Mouse (Mus musculus) retina, postnatal 7 days (tissue): ENCODE measurements around the gene Rmdn3.

Experiments
- DNase-seq: peaks from one replicate; pipeline ENCODE4 v3.0.0-alpha.2; 2012; ENCODE audit warnings: low read depth, low spot score

Gene Rmdn3

GRCm38 (mm10) chr2:119156681-119157572 lies at the start of gene Rmdn3:
Gene Rmdn3, minus strand, starts transcription at chr2:119157034.
- DNase-seq = peak; percentile 93

DNA sequence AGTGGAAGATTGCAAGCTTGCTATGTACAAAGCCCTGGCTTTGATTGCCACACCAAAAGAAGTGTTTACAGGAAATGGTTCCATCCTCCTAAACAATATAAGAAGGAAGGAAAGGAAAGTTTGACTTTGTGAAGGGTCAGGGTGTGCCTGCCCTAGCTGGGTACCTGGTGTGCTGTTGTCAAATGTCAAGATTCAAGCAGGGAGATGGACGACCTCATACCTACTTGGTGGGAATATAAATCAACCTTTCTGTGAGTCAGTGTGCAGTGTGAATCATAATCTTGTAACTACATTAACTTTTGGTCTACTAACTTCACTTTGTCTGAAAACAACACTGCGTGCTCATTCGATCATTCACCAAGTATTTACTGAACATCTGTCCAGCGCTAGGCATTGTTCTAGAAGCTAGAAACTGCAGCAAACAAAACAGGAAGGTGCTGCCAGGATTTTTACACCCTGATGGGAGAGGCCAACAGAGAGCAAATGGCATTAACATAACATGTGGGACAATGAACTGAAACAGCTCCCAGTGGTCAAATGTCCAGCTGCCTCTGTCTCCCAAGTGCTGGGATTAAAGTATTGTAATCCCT lies 47.1 kb upstream of the Rmdn3 start:
- no peak for DNase-seq

DNA sequence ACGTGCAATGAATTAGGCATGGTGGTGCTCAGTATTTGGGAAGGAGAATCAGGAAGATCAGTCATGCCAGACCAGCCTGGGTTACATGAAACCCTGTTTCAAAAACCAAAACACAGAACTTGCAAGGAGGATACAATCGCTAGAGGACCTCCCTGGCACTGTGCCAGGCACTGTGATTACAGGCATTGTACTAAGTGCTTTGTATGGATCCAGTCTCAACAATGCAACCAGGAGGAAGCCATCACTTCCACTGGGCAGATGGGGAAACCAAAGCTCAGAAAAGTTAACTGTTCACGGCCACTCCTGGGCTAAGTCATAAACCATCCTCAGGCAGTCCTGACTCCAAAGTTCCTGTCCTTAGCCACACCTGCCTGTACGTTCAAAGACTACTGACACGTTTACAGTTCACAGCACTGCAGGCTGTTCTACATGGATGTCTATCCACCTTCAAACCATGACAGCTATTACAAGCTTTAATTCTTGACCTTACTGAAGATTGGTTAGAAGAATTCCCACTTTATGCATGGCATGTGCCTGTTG lies 46.1 kb upstream of the Rmdn3 start:
- DNase-seq = no peak

DNA sequence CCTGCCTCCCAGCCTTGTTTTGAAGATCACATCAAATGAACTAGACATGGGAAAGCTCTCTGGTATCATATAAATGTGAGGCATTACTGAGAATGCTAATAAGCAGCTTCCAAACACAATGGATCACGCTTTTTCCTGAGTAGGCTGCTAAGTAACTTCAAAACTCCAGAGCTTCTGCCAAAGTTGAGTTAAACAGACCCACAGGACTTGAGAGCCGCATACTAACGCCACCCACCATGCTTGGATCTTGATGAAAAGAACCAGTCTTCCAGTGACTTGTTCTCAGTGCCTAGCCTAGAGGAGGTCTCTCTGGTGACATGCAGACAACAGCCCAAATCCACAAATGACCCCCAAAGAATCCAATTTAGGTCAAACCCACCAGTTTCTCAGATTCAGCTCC lies 42.1 kb upstream of the Rmdn3 start:
- no peak for DNase-seq

DNA sequence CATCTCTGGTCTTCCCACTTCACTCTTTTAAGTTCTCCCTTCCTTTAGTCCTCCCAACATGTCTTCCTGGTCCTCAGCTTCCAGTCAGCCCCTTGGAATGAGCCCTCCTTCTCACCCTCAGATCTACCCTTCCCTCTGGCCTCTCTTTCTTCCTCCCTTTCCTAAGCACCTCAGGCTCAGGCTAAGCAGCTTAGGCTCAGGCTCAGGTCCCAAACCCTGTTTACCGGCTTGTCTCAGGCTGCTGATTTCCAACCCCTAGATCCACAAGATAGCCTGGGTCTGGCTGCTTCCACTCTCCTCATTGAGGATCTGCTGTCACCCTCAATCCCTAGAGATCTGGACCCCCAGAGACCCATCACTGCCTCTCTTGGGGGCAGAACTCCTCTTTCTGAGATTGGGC lies 41.2 kb upstream of the Rmdn3 start:
- DNase-seq = peak; percentile 34

- DNase-seq = no peak
Measured at GRCm38 (mm10) chr2:119197493-119197892, 40.7 kb upstream of the Rmdn3 start.

- no peak for DNase-seq
Measured at GRCm38 (mm10) chr2:119196316-119197108, 39.7 kb upstream of the Rmdn3 start.

- DNase-seq = no peak
Measured at GRCm38 (mm10) chr2:119194140-119194539, 37.3 kb upstream of the Rmdn3 start.

DNA sequence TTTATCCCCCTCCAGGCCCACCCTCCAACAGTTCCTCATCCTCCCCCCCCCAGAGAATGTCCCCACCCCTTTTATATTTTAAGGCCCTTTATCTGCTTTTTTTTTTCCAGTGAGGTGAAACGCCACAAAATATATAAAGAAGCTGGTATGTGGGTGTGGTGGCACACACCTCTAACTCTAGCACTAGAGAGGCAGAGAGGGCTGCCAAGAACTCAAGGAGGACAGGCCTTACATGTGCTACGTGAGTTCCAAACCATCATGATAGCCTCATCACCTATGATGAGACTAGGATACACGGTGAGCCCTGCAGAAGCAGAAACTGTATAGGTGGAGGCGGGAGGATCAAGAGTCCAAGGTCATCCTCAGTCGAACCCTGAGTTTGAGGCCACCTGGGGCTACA lies 34.1 kb upstream of the Rmdn3 start:
- no peak for DNase-seq

DNA sequence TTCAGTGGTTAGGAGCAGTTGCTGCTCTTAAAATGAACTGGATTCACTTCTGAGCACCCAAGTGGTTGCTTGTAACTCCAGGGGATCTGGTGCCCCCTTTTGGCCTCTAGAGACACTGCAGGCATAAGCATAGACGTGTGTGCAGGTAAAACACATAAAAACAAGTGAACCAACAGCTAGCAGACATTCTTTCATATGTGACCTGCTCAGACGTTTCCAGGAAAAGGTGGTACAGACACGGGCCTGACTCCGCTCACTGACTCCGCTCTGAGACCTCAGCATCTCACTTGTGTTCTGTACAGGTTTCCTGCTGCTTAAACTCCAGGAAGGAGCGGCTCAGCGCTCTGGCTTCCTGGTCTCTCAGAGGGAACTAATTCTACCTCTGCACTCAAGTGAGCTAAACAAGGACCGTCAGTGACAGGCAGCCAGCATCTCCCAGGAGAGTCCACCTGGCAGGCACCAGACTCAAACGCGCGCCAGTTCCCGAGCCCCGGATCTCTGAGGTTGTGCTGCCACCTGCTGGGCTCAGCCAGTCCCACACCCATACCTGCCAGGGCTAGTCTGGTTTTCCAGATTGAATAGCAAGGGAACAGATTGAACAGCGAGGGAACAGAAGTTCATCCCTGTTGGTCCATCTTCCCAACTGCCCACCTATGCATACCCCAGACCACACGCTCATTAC lies 32.3 kb upstream of the Rmdn3 start:
- DNase-seq = peak; percentile 70

DNA sequence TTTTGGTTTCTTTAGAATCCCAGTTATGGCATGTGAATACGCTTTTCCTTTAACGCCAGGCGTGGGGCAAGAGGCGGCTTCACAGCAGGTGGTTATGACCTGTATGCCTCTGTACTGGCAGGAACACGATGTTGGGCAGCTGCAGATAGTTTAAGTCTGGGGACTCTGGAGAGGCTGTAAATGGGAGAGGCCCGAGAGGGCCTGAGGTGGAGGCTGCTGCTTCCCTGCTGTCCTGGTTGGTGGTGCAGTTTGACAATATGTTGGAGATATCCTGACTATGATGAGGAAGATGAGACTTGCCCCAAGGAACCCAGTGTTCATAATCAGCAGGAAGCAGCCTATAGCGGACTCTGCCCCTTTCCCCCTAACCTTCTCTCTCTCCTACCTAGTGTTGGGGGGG lies 26.1 kb upstream of the Rmdn3 start:
- no peak for DNase-seq

DNA sequence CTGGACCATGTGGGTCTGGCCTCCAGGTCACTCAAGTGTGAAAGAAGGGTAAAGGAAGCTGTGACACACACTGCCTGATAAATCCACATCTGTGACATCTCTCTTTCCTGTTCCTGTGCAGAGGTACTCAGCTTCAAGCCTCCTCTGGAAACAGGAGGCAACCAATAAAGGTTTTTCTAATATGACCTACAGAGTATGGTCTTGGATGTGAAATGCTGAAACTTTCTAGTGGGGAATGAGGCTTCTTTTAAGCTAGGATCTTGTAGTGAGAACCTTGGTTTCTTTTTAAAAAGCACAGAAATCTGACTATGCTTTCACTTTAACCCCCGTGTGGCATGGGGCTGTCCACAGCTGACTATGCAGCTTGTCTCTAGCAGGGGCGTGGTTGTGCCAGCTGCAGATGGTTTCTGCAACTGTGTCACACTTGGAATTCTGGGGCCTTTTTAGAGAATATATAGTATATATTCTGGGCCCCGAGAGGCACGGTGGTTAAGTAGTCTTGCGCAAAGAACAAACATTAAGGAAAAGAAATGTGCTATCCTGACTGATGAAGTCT lies 20.6 kb upstream of the Rmdn3 start:
- DNase-seq = no peak

GRCm38 (mm10) chr2:119176761-119177160 lies 19.9 kb upstream of the Rmdn3 start:
- no peak for DNase-seq

GRCm38 (mm10) chr2:119175614-119176013 lies 18.8 kb upstream of the Rmdn3 start:
- no peak for DNase-seq

DNA sequence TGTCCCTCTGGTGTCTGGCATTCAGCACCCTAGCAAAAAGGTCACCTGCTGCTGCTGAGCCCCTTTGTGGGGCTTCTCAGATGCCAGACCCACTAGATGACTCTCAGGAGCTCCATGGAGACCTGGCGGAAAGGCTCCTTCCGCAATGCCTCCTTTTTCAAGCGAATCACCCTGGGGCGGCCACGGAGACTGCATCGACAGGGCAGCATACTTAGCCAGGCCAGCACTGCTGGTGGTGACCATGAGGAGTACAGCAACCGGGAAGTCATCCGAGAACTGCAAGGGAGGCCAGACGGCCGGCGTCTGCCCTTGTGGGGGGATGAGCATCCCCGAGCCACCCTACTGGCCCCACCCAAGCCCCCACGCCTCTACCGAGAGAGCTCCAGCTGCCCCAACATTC lies 18.0 kb upstream of the Rmdn3 start:
- DNase-seq = no peak

DNA sequence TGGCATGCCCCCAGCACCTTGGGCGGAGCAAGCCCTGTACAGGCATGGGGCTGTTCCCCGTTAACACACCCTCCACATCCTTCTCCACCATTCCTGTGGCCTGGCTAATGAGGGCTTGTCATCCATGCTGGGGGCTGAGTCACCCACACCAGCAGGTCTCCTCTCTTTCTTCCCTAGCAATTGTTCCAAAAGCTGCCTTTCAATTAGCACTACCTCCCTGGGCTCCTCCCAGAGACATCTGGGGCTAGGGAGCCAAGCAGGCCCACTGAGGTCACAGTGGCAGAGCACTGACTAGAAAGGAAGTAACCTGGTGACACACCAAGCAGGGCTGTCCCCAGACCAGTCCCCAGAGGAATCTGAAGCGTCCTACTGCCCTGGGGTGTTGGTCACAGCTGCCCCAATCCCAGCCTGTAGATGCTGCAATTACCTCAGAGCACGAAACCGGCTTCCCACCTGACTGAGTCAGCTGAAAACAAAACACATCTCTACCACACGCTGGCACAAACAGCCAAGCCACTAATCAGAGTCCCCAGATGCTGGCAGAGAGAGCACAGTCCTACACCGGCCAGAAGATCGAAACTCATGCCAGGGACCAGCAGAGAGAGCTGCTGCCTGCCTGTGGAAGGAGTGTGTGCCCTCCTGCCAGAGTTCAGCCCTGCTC lies 17.3 kb upstream of the Rmdn3 start, which contains the start of gene Gm14137:
Gene Gm14137 (plus strand): TSS at position 519 of the 661 bp plus-strand sequence.
- DNase-seq = no peak

DNA sequence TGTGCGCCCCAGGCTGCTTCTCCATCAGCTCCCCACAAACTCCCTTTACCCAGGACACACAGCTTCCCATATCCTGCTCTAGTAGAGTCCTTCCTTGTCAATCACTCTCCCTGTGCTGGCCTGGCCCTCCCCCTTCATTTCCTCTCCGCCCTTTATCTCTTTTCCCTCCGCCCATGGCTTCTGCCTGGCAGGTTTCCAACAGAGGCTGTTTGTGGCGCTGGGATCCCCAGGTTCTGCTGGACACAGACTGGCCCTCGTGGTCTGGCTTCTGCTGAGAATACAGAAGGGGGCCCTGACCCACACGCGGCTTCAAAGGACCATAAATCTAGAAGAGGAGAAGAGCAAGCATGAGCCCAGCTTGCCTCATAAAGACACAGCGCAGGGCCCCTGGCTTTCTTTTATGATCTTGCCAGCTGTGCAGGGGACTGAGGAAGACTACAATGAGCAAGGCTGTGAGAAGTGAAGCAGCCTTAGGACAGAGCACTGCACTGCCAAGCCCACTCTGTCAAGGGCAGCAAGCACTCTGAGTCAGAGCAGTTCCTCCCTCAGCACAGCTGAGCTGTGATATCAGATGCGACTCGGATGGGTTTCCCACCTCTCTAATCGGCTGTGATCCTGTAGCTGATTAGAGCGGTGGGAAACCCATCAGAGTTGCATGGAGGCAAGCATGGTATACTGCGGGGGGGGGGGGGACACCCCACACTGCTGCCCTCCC lies 16.2 kb upstream of the Rmdn3 start:
- DNase-seq = peak; percentile 54

- DNase-seq = no peak
Measured at GRCm38 (mm10) chr2:119172446-119172845, 15.6 kb upstream of the Rmdn3 start.

- no peak for DNase-seq
Measured at GRCm38 (mm10) chr2:119171574-119171973, 14.7 kb upstream of the Rmdn3 start.

DNA sequence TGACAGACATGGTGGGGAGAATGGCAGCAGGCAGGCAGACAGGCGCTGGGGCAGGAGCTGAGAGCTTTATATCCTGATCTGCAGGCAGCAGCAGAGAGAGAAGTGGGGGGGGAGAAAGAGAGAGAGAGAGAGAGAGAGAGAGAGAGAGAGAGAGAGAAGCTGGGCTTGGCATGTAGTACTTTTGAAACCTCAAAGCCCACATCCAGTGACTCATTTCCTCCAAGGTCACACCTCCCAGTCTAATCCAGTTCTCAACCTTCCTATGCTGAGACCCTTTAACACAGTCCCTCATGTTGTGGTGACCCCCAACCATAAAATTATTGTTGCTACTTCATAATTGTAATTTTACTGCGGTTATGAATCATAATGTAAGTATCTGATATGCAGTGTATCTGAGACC lies 13.4 kb upstream of the Rmdn3 start:
- no peak for DNase-seq
